Mouse (Mus musculus) small intestine, adult 2 months (tissue): Measurements from ENCODE around the gene Pqbp1. TPM values are rescaled to one million over a fixed set of nuclear protein-coding genes. Genes with fewer than 3 reads are reported as not detected.
"Not testable (repeated sequence)": the region's sequence is repeated elsewhere in the genome, so short reads cannot be mapped to it uniquely, and the experiment has no call there.

ENCODE experiments used
- H3K27ac ChIP-seq: fragments of 200-500 bp; 2 replicates; pipeline ENCODE4 v1.5.1; 2012; ENCODE audit warnings: low read depth, low read length, control low read depth, inconsistent platforms; ENCODE audit not compliant: insufficient read depth
- H3K27me3 ChIP-seq: fragments of 200-500 bp; 2 replicates; pipeline ENCODE4 v1.6.1; 2012; ENCODE audit warnings: mild to moderate bottlenecking, moderate library complexity, low read length, inconsistent platforms; ENCODE audit not compliant: control insufficient read depth, insufficient read depth
- H3K36me3 ChIP-seq: fragments of 200-500 bp; 2 replicates; pipeline ENCODE4 v1.6.1; 2012; ENCODE audit warnings: mild to moderate bottlenecking, low read length, control low read depth, inconsistent platforms; ENCODE audit not compliant: control insufficient read depth, insufficient read depth
- H3K4me1 ChIP-seq: fragments of 200-500 bp; 2 replicates; pipeline ENCODE4 v1.6.1; 2012; ENCODE audit warnings: low read length, inconsistent platforms, mixed read lengths; ENCODE audit not compliant: control insufficient read depth, insufficient read depth, insufficient read length
- H3K4me3 ChIP-seq: fragments of 200-500 bp; 2 replicates; pipeline ENCODE4 v1.5.1; 2012; ENCODE audit warnings: low read depth, mild to moderate bottlenecking, control low read depth, inconsistent platforms, low read length, moderate library complexity
- CTCF ChIP-seq: fragments of 200-500 bp; IDR thresholded peaks from 2 replicates; pipeline ENCODE4 v1.5.1; 2012; ENCODE audit warnings: low read depth, mild to moderate bottlenecking, control low read depth, inconsistent platforms, low read length, moderate library complexity, mixed read lengths; ENCODE audit not compliant: insufficient replicate concordance, insufficient read length; ENCODE audit errors: extremely low read depth
- POLR2A ChIP-seq: fragments of 200-500 bp; IDR thresholded peaks from 2 replicates; pipeline ENCODE4 v1.6.1; 2012; ENCODE audit warnings: low read depth, mild to moderate bottlenecking, control low read depth, inconsistent platforms, low read length, moderate library complexity
- WGBS: fragments of 180-500 bp; shearing (Covaris S2); methylation state at CpG from one replicate; pipeline ENCODE4 v1.1.7; 2018; 5-methylcytosine and 5-hydroxymethylcytosine counted together
- polyA plus RNA-seq: library from polyadenylated mRNA; depleted of rRNA; stranded (reverse); fragments of >200 nt; gene quantifications from 2 replicates; pipeline ENCODE4 v1.2.3, GENCODE M21; 2012

Pqbp1 gene
- polyA plus RNA-seq, 1 experiment: 31.7 TPM

DNA sequence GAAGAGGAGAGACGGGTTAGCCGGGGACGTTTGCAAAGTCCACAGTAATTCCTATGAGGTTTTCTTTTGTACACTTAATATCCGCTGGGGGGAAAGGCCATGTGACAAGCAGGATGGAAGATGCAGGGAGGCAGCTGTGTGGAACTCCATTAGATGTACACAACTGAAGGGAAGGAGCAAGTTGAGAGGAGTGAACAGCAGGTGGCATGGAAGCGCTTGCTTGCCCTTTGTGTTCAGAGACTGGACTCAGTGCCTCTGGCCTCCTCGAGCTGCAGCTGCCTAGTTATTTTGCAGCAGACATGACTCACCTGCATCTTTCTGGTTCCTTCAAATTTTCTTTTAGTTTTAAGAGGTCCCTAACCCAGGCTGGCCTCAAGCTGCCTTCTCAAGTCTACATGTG is 11.4 kb upstream of the Pqbp1 start:
- 34% methylated on average over 6 of the region's 6 CpGs for WGBS
- Histone ChIP-seq H3K27ac (no peak overlapping the region), H3K4me1 (no peaks in the 10 kb centered on the region), H3K4me3 (no peak overlapping the region), H3K36me3 (peaks cover 3% of the 10 kb centered on the region; the same call in 1 of the 2 replicates), H3K27me3 (no peaks in the 10 kb centered on the region)
- no peak for TF ChIP-seq CTCF
- no peak for TF ChIP-seq POLR2A

DNA sequence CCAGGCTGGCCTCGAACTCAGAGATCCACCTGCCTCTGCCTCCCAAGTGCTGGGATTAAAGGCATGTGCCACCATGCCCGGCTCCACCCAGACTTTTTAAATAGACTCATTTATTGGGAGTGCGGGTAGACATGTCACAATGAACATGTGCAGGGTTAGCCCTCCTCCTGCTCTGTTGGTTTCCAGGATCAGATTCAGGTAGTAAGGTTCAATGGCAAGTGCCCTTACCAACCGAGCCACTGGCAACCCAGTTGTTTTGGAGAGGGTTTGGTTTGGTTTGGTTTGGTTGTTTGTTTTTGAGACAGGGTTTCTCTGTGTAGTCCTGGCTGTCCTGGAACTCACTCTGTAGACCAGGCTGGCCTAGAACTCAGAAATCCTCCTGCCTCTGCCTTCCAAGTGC is 10.2 kb upstream of the Pqbp1 start, which contains the start of gene Gm10490:
Gene Gm10490 (plus strand): TSS at position 301 of the 400 bp plus-strand sequence.
- H3K4me3 ChIP-seq, H3K27ac ChIP-seq, H3K36me3 ChIP-seq, H3K27me3 ChIP-seq, H3K4me1 ChIP-seq: not testable (repeated sequence)
- 82% methylated on average over 4 of the region's 4 CpGs for WGBS

DNA sequence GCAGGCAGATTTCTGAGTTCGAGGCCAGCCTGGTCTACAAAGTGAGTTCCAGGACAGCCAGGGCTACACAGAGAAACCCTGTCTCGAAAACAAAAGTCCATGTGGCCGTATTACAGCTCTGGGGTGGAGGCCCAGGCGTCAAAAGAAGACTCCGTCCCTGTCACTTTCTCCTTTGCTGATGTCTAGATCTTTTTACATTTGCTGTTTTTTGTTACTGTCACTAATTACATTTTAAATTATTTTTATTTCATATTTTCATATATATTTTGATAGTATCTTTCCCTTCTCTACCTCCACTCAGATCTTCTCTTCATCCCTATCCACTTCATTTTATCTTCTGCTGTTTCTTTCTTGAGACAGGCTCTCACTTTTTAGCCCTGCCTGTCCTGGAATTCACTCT is 8.7 kb upstream of the Pqbp1 start, which contains the start of gene Gm10491:
Gene Gm10491 (minus strand): TSS at position 101 of the 400 bp plus-strand sequence.
- Histone ChIP-seq H3K27me3 (no peaks in the 10 kb centered on the region), H3K4me3 (no peak within 1 kb of the TSS), H3K36me3 (peaks cover 5% of the 10 kb centered on the region; the same call in 1 of the 2 replicates), H3K4me1 (no peaks in the 10 kb centered on the region), H3K27ac (no peak within 1 kb of the TSS)
- WGBS: 88% methylated on average over 5 of the region's 5 CpGs
- TF ChIP-seq CTCF (no peak), POLR2A (no peak)

DNA sequence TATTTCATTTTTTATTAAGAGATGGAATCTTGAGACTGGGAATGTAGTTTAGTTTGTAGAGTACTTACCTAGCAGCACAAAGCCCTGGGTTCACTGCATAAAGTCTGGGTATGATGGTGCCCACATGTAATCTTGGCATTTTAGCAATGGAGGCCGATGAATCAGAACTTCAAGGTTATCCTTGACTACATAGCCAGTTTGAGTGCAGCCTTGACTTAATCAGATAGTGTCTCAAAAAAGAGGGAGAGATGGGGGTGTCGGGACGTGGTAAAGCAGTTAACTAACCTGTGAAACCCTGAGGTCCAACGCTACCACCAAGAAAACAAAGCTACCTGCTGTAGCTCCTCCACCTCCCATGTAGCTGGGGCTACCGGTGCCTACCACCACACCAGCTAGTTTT is 5.4 kb upstream of the Pqbp1 start:
- H3K4me3 ChIP-seq: no peak overlapping the region
- WGBS: 91% methylated on average over 5 of the region's 5 CpGs
- H3K27me3 ChIP-seq: no peaks in the 10 kb centered on the region
- H3K36me3 ChIP-seq: peaks cover 5% of the 10 kb centered on the region; the same call in 1 of the 2 replicates
- H3K27ac ChIP-seq: no peak overlapping the region
- TF ChIP-seq POLR2A (no peak), CTCF (no peak)
- H3K4me1 ChIP-seq: no peaks in the 10 kb centered on the region

DNA sequence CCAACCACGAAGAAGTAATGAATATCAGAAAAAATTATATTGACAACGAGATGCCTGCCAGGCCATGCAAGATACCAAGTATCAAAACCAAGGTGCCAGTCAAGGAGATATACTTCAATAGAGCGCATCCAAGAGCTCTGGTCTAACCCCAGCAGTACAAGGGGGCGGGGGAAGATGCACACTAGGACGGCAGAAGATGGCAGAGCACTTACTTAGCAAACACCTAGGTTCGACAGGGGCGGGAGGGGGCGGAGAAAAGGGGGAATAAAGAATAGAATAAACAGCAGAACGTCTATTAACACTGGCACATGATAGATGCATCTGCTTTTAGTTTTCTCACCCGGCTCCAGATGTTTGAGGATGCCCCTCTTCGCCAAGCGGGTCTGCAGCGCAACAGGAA is 858 bp downstream of the Pqbp1 start:
- TF ChIP-seq POLR2A: no peak
- no peak for TF ChIP-seq CTCF
- H3K4me1 ChIP-seq: no peaks in the 10 kb centered on the region
- no peaks in the 10 kb centered on the region for H3K27me3 ChIP-seq
- peaks cover 12% of the 10 kb centered on the region for H3K36me3 ChIP-seq
- peak overlapping the region; percentile 99; the same call in 1 of the 2 replicates for H3K27ac ChIP-seq
- 23% methylated on average over 13 of the region's 13 CpGs for WGBS
- peak overlapping the region; percentile 99 for H3K4me3 ChIP-seq

DNA sequence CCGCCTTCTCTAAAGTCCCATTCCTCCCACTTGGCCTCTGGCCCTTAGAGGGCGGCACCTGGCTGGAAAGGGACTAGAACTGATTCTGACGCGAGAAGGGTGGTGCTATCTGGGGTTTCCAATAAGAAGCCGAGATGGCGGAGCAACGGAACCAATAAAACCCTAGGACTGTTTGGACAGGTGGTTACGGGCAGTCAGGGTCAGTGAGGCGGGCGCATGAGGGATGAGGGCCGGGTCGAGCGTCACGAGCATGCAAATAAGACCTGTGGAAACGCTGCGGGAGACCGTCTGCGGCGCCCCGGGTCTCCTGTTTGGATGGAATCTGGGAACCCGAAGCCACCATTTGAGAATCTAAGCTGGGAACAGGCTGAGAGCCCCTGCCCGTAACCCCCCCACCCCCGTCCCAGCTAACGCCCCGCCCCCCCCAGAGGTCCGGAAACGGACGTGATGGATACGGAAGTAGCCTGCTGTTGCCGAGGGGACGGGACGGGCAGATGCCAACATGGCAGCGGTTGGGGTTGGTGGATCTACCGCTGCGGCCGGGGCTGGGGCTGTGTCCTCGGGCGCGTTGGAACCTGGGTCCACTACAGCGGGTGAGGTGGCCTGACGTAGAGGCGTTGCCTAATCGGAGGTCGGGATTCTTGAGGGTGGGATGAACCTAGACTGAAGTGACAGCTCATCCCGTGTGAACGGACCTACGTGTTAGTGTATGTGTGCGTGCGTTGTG is 15.1 kb downstream of the Pqbp1 start, which contains the start of gene Slc35a2:
Gene Slc35a2 (plus strand): TSS at position 188 of the 727 bp plus-strand sequence.
- Histone ChIP-seq H3K27ac (peak within 1 kb of the TSS; percentile 49; the same call in 1 of the 2 replicates), H3K4me3 (peak within 1 kb of the TSS; percentile 86)

DNA sequence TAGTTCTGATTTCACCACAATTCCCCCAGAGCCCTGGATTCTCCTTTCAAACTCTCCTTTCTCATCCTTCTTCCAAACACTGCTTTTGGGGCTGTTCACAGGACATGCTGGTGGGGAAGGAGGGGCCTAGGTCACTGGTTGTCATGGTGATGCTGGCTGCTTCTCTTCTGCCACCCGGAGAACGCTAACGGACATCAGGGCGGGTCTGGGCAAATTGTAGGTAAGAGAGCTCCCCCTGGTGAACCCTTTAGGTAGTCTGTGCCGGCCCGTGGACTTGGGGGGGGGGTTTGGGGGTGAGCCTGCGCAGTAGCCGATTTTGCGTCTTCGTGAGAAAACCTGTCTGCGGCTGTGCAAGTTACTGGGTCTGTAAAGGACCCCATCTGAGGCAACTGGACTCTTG is 19.2 kb downstream of the Pqbp1 start:
- WGBS: 23% methylated on average over 11 of the region's 11 CpGs
- H3K27me3 ChIP-seq: no peaks in the 10 kb centered on the region
- 0 out of 2 replicates have a peak, but pooled peaks cover 2% of the 10 kb centered on the region for H3K36me3 ChIP-seq
- no peak overlapping the region for H3K27ac ChIP-seq
- peaks cover 3% of the 10 kb centered on the region; the same call in 1 of the 2 replicates for H3K4me1 ChIP-seq
- peak; percentile 35; the same call in 1 of the 2 replicates for TF ChIP-seq CTCF
- TF ChIP-seq POLR2A: no peak
- 0 out of 2 replicates have a peak overlapping the region, but pooled peaks have one; percentile 11 for H3K4me3 ChIP-seq

More for the DNA sequence above, 15.1 kb downstream of the Pqbp1 start, which contains the start of gene Slc35a2:
- WGBS: 11% methylated on average over 49 of the region's 49 CpGs
- no peaks in the 10 kb centered on the region for H3K27me3 ChIP-seq
- H3K4me1 ChIP-seq: no peaks in the 10 kb centered on the region; the same call in 1 of the 2 replicates
- TF ChIP-seq POLR2A (no peak; the same call in 1 of the 2 replicates), CTCF (no peak)
- peaks cover 3% of the 10 kb centered on the region; the same call in 1 of the 2 replicates for H3K36me3 ChIP-seq
